Mouse (Mus musculus) forebrain, embryonic 15.5 days (tissue): ENCODE data around the gene Itih1. TPM values are rescaled to one million over a fixed set of nuclear protein-coding genes. Genes with fewer than 3 reads are reported as not detected.
A peak's percentile ranks its signal among the peaks of the same experiment; 100 is the strongest.

Source experiments
- ATAC-seq: fragments of 200-750 bp; cut with Nextera tagmentation; replicated peaks from 2 replicates; pipeline ENCODE4 v1.8.0; 2017; ENCODE audit warnings: mild to moderate bottlenecking, moderate TSS enrichment, moderate library complexity
- H3K27ac ChIP-seq: fragments of 300-500 bp; sonication (generic); replicated peaks from 2 replicates; pipeline ENCODE4 v1.5.1; 2015; ENCODE audit warnings: mild to moderate bottlenecking, inconsistent platforms
- H3K27me3 ChIP-seq: fragments of 300-500 bp; sonication (generic); 2 replicates; pipeline ENCODE4 v1.6.1; 2015; ENCODE audit warnings: inconsistent platforms
- H3K36me3 ChIP-seq: fragments of 300-500 bp; sonication (generic); 2 replicates; pipeline ENCODE4 v1.6.1; 2015; ENCODE audit warnings: mild to moderate bottlenecking, inconsistent platforms
- H3K4me1 ChIP-seq: fragments of 300-500 bp; sonication (generic); 2 replicates; pipeline ENCODE4 v1.6.1; 2015; ENCODE audit warnings: inconsistent platforms
- H3K4me2 ChIP-seq: fragments of 300-500 bp; sonication (generic); replicated peaks from 2 replicates; pipeline ENCODE4 v1.6.1; 2015; ENCODE audit warnings: mild to moderate bottlenecking, inconsistent platforms
- H3K4me3 ChIP-seq: fragments of 300-500 bp; sonication (generic); 2 replicates; pipeline ENCODE4 v1.5.1; 2015; ENCODE audit warnings: mild to moderate bottlenecking, inconsistent platforms
- H3K9ac ChIP-seq: fragments of 300-500 bp; sonication (generic); replicated peaks from 2 replicates; pipeline ENCODE4 v1.6.1; 2015; ENCODE audit warnings: mild to moderate bottlenecking, inconsistent platforms
- H3K9me3 ChIP-seq: fragments of 300-500 bp; sonication (generic); 2 replicates; pipeline ENCODE4 v1.6.1; 2016; ENCODE audit warnings: inconsistent platforms
- WGBS: fragments of 180-500 bp; shearing (Covaris S2); methylation state at CpG from one replicate; pipeline ENCODE4 v1.1.7; 2015; ENCODE audit warnings: mixed read lengths; 5-methylcytosine and 5-hydroxymethylcytosine counted together
- polyA plus RNA-seq: library from polyadenylated mRNA; unstranded; fragments of >200 nt; fragmentation: Nextera tagmentation; extraction: Ambion mirVana; gene quantifications from 2 replicates; pipeline ENCODE4 v1.2.1, GENCODE M21; 2015

The Itih1 gene
- polyA plus RNA-seq, result 0.08 TPM in 1 of 2 replicates, not detected in the other

DNA sequence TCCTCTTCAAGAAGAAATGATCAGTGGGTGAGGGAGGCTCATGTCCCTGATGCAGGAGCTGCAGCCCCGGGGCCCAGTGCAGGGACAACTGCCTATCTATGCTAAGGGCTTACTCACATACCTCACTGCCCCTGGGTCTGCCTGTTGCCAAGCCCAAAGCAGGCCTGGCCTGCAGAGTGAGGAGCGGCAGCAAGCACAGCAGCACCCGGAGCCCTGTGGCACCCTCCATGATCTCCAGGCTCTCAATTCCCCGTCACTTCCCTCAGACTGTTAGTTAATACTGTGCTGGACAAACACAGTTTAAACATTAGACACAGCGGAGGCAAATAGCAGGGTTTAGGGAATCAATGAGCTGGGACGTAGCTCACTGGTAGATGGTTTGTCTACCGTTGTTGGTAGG lies at the start of gene Itih1:
TSS of gene Itih1 (minus strand) at position 252 of the 400 bp plus-strand sequence.
- WGBS, result 88% methylated on average over 7 of the region's 7 CpGs
- Histone ChIP-seq H3K27me3 (no peaks in the 10 kb centered on the region), H3K27ac (no peak within 1 kb of the TSS), H3K4me2 (no peak within 1 kb of the TSS), H3K36me3 (no peaks in the 10 kb centered on the region), H3K9ac (no peak within 1 kb of the TSS), H3K4me3 (no peak within 1 kb of the TSS), H3K4me1 (no peaks in the 10 kb centered on the region), H3K9me3 (no peaks in the 10 kb centered on the region)
- no peak for ATAC-seq

DNA sequence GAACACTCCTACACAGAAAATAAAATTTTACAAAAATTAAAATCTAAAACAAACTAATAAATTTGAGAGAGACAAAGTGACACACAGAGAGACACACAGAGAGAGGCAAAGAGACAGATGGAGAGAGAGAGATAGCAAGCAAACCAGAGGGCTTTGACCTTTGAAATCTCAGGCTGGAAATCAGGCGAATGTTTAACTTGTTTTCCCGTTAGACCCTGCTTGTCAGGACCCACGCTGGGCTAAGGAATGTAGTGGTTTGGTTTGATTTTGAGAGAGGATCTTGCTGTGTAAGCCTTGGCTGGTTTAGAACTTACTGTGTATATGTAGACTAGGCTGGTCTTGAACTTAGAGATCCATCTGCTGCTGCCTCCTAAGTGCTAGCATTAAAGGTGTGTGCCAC lies 33.1 kb upstream of the Itih1 start:
- Histone ChIP-seq H3K4me1 (no peaks in the 10 kb centered on the region), H3K27me3 (no peaks in the 10 kb centered on the region), H3K9me3 (no peaks in the 10 kb centered on the region), H3K4me2 (no peak overlapping the region), H3K36me3 (peaks cover 35% of the 10 kb centered on the region), H3K27ac (no peak overlapping the region), H3K9ac (no peak overlapping the region), H3K4me3 (no peak overlapping the region)
- no peak for ATAC-seq
- WGBS, result 89% methylated on average over 3 of the region's 3 CpGs

DNA sequence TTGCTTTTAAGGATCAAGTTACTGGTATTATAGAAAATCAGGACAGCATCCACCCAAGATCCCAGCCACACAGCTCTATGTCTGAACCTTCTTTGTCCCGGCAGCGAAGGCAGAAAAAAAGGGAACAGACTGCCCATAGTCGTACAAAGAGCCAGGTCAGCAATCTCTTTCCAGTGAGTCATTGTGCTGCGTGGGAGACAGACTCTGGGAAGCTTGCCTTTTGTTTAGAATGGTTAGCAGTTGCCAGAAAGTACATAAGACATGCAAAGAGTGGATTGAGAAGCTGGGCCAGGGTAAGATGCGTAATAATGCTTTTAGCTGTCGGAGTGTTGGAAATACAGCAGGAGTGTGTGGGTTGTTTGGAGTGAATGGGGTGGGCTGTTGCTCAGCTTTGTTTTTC lies 31.1 kb upstream of the Itih1 start:
- H3K4me2 ChIP-seq, result no peak overlapping the region
- no peaks in the 10 kb centered on the region for H3K27me3 ChIP-seq
- no peak for ATAC-seq
- H3K27ac ChIP-seq, result no peak overlapping the region
- H3K4me3 ChIP-seq, result no peak overlapping the region
- peaks cover 29% of the 10 kb centered on the region for H3K36me3 ChIP-seq
- no peaks in the 10 kb centered on the region for H3K9me3 ChIP-seq
- H3K4me1 ChIP-seq, result no peaks in the 10 kb centered on the region
- 42% methylated on average over 6 of the region's 6 CpGs for WGBS
- no peak overlapping the region for H3K9ac ChIP-seq

DNA sequence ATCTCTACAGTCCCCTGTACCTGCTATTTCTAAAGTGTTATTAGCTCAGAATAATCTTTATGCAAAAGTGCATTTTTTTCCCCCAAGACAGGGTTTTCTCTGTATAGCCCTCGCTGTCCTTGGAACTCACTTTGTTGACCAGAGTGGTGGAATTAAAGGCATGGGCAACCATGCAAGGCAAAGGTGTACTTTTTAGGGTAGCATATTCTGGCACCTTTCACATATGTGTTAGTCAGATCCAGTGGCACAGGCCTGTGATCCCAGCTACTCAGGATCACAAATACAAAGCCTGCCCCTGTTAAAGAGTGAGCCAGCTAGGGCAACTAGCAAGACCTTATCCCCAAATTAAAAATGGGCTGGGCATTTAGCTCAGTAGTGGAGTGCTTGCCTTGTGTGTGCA lies 17.3 kb upstream of the Itih1 start:
- 74% methylated on average over 1 of the region's 1 CpGs for WGBS
- Histone ChIP-seq H3K27me3 (no peaks in the 10 kb centered on the region), H3K9ac (no peak overlapping the region), H3K9me3 (no peaks in the 10 kb centered on the region), H3K4me2 (no peak overlapping the region), H3K36me3 (peaks cover 21% of the 10 kb centered on the region), H3K4me3 (no peak overlapping the region), H3K27ac (no peak overlapping the region), H3K4me1 (no peaks in the 10 kb centered on the region)
- ATAC-seq, result no peak

DNA sequence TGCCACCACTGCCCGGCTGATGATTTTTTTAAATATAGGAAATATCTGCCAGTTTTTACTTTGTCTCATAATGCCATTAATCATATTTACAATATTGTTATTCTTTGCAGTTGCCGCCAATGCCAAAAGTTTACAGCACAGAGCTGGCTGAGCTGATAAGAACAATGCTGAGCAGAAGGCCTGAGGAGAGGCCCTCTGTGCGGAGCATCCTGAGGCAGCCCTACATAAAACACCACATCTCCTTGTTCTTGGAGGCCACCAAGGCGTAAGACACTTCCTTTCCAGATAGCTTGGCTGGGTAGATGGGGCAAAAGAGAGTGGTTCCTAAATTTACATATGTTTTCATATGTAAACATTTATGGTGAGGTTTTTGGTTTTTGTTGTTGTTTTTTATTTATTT lies 15.9 kb upstream of the Itih1 start:
- WGBS, result 96% methylated on average over 4 of the region's 4 CpGs
- Histone ChIP-seq H3K4me3 (no peak overlapping the region), H3K27me3 (no peaks in the 10 kb centered on the region), H3K36me3 (peaks cover 25% of the 10 kb centered on the region), H3K4me2 (no peak overlapping the region), H3K9me3 (no peaks in the 10 kb centered on the region), H3K4me1 (no peaks in the 10 kb centered on the region), H3K9ac (no peak overlapping the region), H3K27ac (no peak overlapping the region)
- ATAC-seq, result no peak

DNA sequence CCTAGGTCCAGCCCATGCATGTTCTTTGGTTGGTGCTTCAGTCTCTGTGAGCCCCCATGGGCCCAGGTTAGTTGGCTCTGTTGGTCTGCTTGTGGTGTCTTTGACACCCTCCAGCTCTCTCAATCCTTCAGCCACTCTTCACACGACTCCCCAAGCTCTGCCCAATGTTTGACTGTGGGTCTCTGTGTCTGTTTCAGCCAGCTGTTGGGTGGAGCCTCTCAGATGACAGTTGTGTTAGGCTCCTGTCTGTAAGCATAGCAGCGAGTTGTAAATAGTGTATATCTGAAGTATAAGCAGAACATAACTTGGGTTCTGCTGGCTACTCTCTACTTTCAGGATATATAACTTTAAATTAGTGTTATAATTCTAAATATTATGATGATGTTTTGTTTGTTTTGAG lies 15.4 kb upstream of the Itih1 start:
- Histone ChIP-seq H3K4me3 (no peak overlapping the region), H3K27ac (no peak overlapping the region), H3K9ac (no peak overlapping the region), H3K9me3 (no peaks in the 10 kb centered on the region), H3K27me3 (no peaks in the 10 kb centered on the region), H3K4me1 (no peaks in the 10 kb centered on the region), H3K4me2 (no peak overlapping the region), H3K36me3 (peaks cover 25% of the 10 kb centered on the region)
- 90% methylated on average over 2 of the region's 2 CpGs for whole genome bisulfite sequencing
- ATAC-seq, result no peak

DNA sequence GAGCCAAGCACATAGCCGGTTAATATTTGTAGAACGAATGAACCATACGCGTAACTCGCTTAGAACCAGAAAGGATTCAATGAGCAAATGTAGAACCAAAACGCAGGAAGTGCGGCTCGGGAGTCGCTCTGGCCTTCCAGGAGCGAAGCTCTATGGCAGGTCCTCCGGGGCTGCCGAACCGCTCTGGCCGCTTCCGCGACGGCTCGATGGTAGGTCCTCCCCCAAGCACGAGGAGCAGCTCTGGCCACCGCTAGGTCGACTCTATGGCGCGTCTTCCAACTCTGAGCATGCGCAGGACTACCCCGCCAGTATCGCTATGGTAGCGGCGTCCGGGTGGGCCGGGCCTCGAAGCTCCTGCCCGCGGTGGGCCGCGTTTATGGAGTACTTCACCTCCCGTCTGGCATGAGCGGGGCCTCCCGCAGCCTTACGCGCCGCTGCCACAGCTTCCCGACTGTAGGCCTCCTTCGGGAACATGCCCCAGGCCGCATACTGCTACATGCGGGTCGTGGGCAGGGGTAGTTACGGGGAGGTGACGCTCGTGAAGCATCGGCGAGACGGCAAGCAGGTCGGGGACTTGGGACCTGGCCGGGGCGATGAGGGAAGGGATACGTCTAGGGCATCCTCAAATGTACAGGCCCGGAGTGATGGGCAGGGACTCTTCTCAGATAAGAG lies 8.2 kb upstream of the Itih1 start, which contains the start of gene Nek4:
TSS of gene Nek4 (plus strand) at position 224 of the 672 bp plus-strand sequence.
- peak within 1 kb of the TSS; percentile 77 for H3K4me3 ChIP-seq
- peaks cover 8% of the 10 kb centered on the region for H3K4me1 ChIP-seq
- peak within 1 kb of the TSS; percentile 63 for H3K4me2 ChIP-seq
- H3K27me3 ChIP-seq, result no peaks in the 10 kb centered on the region
- under 1% methylated on average over 57 of the region's 57 CpGs for WGBS
- peak; percentile 100 for ATAC-seq
- peak within 1 kb of the TSS; percentile 76 for H3K27ac ChIP-seq
- H3K36me3 ChIP-seq, result 0 out of 2 replicates have a peak, but pooled peaks cover 4% of the 10 kb centered on the region
- H3K9me3 ChIP-seq, result no peaks in the 10 kb centered on the region
- peak within 1 kb of the TSS; percentile 89 for H3K9ac ChIP-seq

DNA sequence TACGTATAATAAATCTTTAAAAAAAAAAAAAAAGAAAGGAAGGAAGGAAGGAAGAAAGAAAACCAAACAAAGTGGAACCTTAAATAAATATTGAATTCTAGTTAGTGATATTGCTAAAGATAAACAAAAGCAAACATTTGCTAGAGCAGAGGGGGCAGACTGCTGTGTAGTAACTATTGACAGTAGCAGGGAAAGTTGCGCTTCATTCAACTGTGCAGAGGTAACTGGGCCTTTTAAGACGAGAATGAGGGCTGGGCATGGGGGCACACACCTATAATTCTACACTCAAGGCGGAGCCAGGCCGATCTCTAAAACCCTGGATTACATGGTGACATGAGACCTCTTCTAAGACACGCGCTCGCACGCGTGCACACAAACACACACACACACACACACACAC lies 6.9 kb upstream of the Itih1 start:
- no peak for ATAC-seq
- no peak overlapping the region for H3K9ac ChIP-seq
- H3K4me3 ChIP-seq, result no peak overlapping the region
- no peak overlapping the region for H3K27ac ChIP-seq
- no peaks in the 10 kb centered on the region for H3K27me3 ChIP-seq
- 98% methylated on average over 10 of the region's 10 CpGs for WGBS
- H3K9me3 ChIP-seq, result no peaks in the 10 kb centered on the region
- H3K36me3 ChIP-seq, result 0 out of 2 replicates have a peak, but pooled peaks cover 4% of the 10 kb centered on the region
- H3K4me1 ChIP-seq, result peaks cover 8% of the 10 kb centered on the region
- no peak overlapping the region for H3K4me2 ChIP-seq

DNA sequence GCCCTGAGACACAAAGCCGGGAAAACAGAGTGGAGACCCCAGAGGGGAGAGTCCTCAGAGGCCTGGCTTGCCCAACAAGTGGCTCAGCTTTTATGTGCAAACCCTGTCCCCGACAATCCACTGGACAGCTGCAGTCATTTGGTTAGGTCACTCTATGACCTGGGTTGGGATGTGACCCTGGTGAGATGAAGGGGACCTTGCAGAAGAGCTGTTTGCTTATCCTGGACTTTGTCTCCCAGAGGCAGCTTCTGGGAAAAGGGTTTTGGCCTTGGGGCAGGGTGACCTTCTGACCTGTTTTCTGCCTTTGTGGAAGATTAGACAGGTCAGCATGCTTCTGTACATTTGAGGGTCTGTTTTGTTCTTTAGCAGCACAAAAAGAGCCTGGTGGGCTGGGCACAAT lies 1.7 kb upstream of the Itih1 start:
- no peaks in the 10 kb centered on the region for H3K4me1 ChIP-seq
- no peaks in the 10 kb centered on the region for H3K27me3 ChIP-seq
- WGBS, result 79% methylated on average over 2 of the region's 2 CpGs
- no peaks in the 10 kb centered on the region for H3K9me3 ChIP-seq
- H3K4me2 ChIP-seq, result no peak overlapping the region
- H3K9ac ChIP-seq, result no peak overlapping the region
- no peak for ATAC-seq
- H3K4me3 ChIP-seq, result no peak overlapping the region
- no peak overlapping the region for H3K27ac ChIP-seq
- no peaks in the 10 kb centered on the region for H3K36me3 ChIP-seq

DNA sequence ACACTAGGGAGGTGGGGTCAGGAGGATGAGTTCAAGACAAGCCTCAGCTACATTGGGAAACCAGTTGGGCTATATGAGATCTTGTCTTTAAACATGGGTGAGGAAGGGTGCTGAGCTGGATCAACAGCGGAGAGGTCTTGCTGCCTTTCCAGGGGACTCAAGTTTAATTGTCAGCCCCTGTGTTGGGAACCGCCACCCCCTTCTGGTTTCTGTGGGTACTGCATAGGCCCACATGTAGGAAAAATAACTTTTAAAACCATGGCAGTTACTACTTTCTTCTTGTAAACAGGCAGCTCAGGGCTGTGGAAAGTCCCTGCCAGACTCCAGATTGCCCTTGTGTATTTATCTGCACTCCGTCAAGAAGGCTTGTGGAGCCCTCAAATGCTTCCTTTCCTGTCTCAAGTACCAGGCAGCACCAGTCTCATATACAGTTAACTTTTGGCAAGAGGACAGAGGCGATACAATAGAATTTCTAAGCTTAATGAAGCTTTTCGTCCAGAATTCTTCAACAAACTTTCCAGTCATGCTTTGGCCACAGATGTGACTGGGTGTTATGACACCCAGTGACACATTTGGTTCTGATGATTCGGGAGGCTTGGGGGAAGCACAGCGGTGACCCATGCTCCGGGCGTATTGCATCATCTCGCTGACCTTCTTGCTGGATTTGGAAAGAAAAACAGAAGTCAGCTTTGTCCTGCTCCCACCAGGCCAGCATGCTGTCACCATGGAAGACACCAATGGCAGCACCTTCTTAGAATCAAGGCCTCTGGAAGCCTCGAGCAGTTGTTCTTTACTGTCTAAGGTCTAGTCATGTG lies 978 bp upstream of the Itih1 start:
- H3K4me2 ChIP-seq, result no peak overlapping the region
- no peaks in the 10 kb centered on the region for H3K36me3 ChIP-seq
- H3K27me3 ChIP-seq, result no peaks in the 10 kb centered on the region
- no peak overlapping the region for H3K27ac ChIP-seq
- H3K9ac ChIP-seq, result no peak overlapping the region
- H3K4me3 ChIP-seq, result no peak overlapping the region
- 65% methylated on average over 11 of the region's 11 CpGs for WGBS
- no peaks in the 10 kb centered on the region for H3K4me1 ChIP-seq
- H3K9me3 ChIP-seq, result no peaks in the 10 kb centered on the region
- ATAC-seq, result no peak

DNA sequence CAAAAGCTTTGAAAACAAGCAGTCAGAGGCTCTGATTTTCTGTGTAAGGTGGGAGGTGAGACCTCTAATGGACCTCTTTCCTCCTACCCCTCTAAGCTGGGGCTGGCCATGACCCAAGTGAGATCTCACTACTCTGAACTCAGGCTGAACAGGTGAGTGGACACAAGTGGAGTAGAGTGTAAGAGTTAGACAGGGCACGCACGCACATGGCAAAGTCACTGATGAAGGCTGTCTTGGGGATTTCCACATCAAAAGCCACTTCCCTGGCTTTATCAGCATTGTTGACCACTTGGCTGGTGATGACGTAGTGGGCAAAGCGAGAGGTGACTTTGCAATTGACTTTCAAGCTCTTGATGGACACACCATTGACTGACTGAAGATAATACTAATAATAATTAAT lies 835 bp downstream of the Itih1 start:
- Histone ChIP-seq H3K4me3 (no peak overlapping the region), H3K36me3 (no peaks in the 10 kb centered on the region), H3K9me3 (no peaks in the 10 kb centered on the region), H3K27ac (no peak overlapping the region), H3K9ac (no peak overlapping the region), H3K4me2 (no peak overlapping the region), H3K27me3 (no peaks in the 10 kb centered on the region), H3K4me1 (no peaks in the 10 kb centered on the region)
- no peak for ATAC-seq
- WGBS, result 93% methylated on average over 4 of the region's 4 CpGs

DNA sequence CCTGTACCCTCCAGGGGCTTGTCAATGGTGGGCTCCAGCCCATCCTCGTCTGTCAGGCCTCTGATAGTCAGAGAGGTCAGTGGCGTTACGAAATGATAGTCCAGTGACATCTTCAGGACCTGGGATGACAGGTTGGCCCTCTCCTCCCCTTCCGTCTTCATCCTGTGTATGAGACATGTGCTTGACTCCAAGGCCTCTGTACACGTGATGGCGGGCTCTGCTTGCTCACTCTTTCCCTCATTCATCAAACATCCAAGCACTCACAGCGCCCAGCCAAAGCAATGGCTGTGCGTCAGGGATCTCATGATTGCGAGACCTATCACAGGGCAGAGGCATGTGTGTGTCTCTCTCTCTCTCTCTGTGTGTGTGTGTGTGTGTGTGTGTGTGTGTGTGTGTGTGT lies 9.7 kb downstream of the Itih1 start:
- no peaks in the 10 kb centered on the region for H3K4me1 ChIP-seq
- 86% methylated on average over 9 of the region's 9 CpGs for WGBS

More for the DNA sequence above, 9.7 kb downstream of the Itih1 start:
- Histone ChIP-seq H3K9ac (no peak overlapping the region), H3K4me3 (no peak overlapping the region), H3K27ac (no peak overlapping the region), H3K36me3 (no peaks in the 10 kb centered on the region), H3K27me3 (no peaks in the 10 kb centered on the region), H3K9me3 (no peaks in the 10 kb centered on the region), H3K4me2 (no peak overlapping the region)
- ATAC-seq, result no peak
